Mouse (Mus musculus) liver (tissue): ENCODE measurements around the gene Ism1.

Source experiments
- DNase-seq: peaks from one replicate; pipeline ENCODE4 v3.0.0-alpha.2; 2020; ENCODE audit warnings: mixed read lengths

Ism1 gene

DNA sequence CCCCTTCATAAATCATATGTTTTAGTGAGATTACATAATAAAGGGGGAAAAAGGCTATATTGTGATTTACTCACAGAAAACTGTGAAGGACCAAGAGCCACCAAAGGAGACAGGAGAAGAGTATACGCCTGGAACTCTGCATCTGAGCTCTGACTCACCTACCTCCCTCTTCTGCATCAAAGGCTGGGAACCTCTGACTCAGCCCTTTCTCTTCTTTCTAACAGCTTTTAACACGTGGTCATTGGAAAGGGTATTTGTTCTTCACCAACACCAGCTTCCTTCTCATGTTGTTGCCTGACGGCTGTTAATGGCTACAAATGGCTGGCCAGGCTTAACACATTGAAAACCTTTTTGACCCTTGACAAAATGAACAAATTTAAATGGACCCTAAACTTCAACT lies 36.2 kb downstream of the Ism1 start:
- no peak for DNase-seq

DNA sequence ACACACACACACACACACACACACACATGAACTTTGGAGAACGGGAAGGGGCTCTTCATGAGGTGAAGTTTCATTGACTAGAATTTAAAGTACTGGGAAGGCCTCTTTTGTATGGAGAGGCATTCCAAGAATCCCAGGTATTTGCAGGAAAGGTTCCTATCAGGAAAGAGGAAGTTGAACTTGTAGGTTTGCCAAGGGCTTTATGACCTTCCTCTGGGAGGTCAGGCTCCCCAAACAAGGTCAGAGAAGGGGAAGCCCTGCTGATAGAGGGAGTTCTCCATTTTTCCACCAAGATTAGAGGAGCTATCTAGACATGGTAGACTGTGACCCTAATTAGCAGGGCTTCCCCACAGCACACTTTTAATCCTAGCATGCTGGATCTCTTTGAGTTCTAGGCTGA lies 39.8 kb downstream of the Ism1 start:
- DNase-seq, result no peak

DNA sequence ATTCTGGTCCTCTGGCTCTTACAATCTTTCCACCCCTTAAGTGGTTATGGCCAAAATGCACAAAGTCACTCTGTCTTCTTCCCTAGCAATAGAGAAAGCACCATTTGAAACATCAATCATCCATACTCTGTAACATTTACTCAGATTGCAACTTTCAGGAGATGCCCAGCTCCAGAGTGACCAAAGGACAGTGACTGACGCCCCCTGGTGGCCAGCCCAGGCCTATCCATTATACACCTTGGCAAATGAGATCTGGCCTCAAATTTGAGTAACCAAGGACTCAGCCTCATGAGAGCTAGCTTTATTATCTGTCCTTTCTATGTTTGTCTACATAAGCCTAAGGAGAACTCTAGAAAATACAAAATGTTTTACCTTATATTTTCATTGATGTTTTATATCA lies 44.7 kb downstream of the Ism1 start:
- peak; percentile 46 for DNase-seq

DNA sequence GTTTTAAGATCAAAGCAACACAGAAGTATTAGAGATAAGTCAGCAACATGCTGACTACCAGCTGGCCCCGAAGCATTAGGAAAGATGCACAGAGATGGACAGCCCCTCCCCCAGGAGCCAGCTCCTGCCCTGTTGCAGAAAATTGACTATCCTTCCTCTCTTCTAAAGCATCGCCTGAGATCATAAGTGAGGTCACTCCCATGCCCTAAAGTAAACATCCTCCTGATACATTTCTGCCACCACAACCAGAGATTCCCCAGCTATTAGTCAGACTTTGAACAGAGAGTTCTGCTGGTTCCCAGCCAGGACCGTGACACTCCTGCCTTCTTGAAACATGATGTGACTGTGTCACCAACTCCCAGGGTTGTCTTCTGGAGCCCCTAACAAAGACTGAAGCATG lies 45.3 kb downstream of the Ism1 start:
- no peak for DNase-seq

DNA sequence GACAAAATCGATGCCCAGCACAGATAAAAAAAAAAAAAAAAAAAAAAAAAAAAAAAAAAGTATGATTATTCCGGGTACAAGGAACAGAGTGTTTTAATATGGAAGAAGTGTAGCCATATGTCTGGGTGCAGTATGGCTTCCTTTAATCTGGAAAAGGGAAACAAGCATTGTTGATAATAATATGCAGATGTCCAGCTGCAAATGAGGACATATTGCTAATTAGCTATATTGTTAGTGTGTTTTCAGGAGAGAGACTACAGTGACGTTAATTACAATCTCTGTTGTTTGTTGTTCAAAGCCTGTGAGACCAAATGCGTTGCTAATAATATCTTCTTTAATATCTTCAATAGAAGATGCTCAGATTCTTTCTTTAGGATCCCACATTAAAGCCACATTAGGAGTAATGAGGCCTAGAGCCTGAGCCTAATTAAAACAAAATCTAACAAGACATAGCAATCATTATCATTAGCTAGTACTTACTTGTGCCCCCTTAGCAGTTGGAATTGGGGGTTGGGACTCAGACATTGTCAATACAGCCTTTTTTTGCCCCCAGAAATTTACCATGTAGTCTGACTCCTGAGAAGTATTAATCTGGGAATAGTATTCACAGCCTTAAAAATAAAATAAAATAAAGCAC lies 46.3 kb downstream of the Ism1 start:
- no peak for DNase-seq

DNA sequence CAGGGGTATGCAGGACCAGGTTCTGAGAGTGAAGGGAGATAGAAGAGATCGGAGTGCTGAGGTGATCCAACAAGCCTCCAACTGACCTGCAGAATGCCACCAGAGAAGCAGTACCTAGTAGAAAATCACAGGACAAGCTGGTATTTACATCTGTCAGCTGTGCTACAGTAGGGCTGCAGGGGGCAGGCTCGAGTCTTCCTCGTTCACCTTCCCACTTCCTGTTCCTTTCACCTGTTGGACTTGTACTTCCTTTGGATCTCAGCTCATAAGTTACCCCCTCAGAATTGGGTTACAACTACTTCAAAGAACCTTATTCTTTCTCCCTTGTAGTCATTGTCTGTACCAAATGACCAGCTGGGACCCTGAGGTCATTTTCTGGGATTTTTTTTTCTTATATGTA lies 47.4 kb downstream of the Ism1 start:
- DNase-seq, result no peak

DNA sequence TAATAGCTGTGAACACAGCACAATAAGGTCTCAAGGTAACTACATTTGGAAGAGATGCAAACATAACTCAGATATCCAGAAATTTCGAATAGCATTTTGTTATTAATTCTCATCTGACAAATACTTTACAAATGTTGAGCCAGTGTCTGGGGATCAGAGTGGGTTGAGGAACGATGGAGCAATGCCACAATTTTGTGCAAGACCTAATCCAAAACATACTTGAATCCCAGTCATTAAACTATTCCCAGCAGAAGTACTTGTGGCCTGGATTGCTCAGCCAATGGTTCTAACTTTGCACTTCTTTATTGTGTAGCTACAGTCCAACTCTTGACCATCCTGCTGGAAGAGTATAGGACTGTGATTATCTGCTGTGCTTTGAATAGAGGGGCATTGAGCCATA lies 50.1 kb downstream of the Ism1 start:
- DNase-seq, result no peak

DNA sequence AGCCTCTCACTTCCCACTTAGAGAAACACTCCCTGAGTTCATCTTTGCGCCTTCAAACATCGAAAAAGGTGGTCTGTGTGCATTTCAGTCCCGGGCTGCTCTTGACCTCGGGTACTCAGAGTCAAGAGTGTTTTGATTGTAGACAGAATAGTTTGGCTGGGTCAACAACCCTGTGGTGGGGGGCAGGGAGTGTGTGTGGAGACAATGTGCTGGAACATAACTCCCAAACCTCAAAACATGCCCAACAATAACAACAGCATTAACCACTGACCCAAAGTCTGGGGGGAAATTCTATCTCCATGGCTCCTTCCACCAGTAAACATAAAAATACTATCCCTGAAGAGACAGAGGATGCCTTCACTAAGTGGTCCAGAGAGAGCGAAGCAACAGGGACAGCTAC lies 51.4 kb downstream of the Ism1 start:
- DNase-seq, result no peak

DNA sequence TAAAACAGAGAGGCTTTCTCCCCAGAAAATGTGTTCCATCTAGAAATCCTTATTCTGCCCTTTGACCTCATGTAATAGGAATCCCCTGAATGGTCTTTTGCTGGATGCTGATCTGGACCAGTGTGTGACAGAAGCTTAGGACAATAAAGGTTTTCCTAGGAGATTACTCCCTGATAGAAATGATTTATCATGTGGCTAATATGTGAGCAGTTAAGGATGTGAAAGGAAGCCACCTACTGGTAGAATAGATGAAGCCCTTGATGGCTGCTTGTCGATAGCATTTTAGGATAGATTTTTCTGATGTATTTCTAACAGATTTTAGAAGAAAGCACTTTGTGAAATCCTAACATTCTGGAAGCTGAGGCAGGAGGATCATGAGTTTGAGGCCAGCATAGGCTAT lies 64.4 kb downstream of the Ism1 start:
- DNase-seq, result no peak

DNA sequence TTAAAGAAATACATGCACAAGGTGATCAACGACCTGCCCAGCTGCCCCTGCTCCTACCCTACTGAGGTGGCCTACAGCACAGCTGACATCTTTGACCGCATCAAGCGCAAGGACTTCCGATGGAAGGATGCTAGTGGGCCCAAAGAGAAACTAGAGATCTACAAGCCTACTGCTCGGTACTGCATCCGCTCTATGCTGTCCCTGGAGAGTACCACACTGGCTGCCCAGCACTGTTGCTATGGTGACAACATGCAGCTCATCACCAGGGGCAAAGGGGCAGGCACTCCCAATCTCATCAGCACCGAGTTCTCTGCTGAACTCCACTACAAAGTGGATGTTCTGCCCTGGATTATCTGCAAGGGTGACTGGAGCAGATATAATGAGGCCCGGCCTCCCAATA lies 79.0 kb downstream of the Ism1 start:
- no peak for DNase-seq

DNA sequence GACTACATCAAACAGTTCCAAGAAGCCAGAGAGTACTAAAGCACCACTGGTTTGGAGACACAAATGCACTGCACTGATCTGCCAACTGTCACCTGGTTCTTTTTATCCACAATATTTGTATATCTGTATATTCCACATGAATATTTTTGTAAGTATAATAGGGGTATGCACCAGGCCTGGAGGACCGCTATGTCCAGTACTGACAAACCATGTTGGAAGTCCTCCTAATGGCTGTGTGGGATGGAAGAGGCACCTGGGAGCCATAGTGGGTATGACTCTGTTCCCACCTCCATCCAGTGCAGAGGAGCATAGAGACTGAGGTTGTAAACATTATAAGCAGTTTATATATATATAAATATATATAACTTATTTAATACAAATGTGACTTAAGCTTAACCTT lies 79.5 kb downstream of the Ism1 start:
- no peak for DNase-seq

DNA sequence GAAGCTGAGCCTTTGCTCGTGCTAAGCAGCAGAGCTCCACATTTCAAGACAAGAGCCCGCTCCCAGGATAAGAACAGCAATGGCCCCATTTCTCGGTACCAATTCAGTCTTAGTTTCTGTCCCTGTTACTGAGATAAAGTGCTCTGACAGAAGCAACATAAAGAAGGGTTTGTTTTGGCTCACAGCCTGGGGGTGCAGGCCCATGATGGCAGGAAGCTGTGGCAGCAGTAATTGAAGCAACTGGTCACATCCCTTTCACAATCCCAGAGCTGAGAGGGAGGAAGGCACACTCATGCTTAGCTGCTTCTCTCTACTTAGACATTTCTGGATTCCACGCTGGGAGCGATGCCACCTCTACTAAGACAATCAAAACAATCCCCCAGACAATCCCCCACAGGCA lies 86.4 kb downstream of the Ism1 start:
- DNase-seq, result no peak

DNA sequence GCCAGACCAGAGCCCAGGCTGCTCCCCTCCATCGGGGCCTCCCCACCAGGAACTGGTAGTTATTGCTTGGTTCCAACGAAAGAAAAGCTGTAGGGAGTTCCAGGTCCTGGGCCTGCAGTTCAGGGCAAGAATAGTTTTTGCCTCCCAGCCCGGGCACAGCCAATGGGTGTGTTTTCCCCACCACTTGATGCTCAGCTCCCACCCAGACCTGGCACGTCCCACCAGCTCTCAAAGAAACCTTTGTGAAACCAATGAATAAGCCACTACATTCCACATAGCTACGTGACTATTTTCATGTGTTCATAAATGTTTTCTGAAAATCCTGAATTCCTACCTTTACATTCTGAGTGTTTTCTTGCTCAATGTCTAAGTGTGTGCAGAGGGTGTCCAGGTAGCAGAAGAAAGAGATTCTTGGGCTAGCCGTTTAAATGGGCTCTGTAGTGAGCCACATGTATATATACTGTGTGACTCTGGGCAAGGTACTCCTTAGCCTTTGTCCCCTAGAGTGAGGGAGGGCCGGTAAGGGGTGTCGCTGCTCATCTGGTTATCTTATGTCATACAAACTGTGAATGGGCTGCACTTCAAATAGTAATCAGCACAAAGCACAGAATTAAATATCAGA lies 97.1 kb downstream of the Ism1 start:
- no peak for DNase-seq

DNA sequence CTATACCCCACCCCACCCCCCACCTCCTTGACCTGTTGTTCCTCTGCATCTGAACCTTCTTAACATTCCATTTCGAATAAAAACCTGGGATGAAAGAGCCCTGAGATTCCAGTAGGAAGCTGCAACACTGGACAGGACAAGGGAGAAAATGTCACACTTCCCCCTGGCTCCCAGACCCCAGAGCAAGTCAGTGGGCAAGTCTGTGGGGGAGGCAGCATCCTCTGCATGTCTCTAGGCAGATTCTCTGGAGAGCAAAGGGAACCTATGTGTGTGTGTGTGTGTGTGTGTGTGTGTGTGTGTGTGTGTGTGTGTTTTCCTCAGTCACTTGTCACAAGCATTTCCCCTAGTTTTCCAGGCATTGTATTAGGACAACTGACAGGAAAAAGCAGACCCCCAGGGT lies 98.7 kb downstream of the Ism1 start:
- no peak for DNase-seq

DNA sequence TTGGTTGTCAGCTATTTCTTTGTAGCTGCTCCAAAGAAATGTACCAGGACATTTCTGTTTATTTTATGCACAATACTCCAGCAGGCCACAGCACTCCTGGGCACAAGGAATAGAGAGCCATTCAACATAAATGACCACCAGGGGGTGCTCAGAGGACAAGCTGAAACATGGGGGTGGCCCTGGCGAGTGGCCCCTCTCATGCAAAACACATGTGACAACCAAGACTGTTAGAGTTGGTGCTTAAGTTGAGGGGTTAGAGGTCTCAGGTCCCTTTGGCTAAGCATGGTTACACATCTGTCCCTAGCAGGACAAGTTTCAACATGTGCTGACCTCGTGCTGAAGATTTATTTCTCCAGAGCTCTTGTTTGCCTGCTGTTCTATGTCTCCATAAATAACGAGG lies 100.3 kb downstream of the Ism1 start:
- DNase-seq, result no peak

DNA sequence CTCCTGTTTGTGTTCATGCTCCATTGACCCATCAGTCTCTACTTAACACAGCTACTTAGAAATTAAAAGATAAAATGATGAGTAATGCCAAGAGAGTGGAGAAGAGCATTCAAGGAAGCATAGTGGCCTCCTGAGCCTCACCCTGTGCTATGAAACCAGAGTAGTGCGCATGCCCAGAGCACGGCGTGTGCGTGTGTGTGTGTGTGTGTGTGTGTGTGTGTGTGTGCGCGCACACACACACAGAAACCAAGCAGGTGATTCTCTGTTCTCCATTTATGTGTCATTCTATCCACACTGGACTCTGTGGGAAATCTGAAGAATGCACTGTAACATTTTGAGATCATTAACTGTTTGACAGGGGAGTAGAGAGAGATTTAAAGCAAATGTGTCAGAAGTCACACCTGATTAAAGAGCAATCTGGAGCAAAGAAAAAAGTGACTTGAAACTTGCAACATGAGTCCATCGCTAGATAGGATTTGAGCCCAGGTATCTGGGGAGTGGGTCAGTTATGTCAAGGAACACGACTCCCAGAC lies 105.4 kb downstream of the Ism1 start:
- DNase-seq, result no peak

DNA sequence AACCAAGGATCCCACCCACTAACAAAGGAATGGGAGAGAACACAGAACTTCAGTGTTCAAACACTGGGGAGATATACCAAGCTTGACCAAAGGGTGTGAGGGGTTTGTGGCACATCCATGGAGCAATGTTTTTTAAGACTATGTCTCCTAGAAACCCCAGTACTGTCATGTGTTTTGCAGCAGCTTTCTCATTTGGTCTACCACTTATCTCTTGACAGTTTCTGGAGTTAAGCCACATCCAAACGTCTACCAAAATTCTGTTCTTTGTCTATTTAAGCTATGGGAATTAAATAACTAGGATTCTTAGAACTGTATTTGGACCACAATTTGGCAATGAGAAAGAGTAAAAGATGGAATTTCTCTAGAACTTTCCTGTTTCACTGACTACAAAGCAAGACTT lies 106.5 kb downstream of the Ism1 start:
- DNase-seq, result no peak

DNA sequence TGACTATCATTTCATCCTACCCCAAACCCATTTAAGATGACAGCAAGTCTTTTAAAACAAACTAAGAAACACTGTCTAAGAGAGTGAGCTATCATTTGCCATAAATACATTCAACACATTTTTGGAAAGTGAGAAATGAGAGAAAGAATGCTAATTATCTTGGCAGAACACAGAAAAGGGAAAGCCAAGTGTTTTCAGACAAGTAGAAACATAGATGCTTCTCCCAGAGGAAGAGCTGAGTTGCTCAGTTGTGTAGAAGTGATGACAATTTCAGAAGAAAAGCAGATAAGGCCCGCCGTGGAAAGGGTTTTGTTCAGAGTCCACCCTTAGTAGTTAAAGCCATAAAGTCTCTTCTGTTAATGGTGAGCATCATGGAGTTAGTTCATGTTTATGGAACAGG lies 107.0 kb downstream of the Ism1 start:
- no peak for DNase-seq

DNA sequence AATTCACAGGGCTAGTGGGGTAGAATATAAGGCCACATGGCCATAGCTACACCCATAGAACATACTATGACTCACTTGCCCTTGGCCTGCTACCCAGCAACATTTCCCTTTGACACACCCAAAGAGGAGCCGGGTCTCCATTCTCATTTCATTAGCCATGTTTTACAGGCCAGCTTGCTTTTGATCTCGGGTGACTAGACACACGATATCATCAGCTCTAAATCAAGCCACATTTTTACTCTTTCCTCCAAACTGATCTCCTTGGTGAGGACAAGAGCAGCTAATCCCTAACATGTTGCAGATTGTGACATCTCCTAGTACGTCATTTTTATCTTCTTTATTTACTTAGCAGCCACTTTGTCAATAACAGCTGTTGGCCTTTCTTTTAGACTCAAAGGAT lies 110.7 kb downstream of the Ism1 start:
- DNase-seq, result no peak

DNA sequence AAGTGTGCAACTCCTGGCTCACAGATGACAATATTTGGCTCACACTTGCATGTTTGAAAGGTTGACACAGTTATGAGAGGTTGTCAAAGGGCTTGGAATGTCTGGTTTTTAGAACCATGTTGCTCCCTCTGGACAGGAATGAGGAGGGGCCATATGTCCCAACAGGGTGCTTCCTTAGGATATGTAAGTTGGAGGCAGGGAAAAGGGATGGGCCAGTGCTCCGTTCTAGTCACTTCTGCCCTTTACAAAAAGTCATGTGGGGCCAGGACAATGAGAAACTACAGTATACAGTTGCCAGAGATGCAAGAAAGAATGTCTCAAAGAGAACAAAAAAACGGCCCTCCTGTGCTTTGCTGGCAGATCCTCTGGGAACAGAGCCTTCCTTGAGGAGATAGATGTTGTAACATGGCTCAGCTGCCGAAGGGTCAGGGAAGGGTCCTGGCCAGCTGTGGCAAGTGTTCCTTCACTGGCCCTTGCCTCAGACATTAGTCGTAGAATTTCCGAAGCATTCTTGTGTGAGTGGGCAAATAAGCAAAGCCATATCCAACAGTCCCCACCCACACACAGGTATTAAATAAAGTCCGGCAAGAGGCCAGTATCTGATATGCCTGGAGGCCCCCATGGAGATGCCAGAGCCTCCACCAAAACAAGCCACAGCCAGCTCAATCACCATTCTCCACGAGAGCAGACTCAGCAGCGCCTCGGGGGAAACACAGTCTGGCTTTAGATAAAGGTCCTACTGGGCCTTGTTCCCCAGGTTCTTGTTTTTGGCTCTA lies 114.6 kb downstream of the Ism1 start:
- DNase-seq, result no peak

DNA sequence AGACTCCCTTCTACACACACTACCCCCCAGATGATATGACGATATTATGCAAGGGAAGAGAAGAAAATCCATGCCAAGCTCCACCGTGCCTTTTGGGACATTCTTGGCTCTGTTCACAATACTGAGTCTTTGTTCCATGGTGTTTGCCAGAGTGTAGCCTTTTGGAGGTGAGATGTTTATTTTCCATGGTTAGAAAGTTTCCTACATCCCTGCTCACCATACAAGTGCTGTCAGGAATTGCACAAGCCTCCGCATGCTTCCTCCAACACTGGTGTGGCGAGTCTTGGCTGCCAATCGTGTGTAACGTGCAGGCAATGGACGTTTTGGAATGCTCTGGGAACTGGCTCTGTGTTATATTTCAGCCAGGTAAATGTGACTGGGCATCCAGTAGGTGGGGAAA lies 126.1 kb downstream of the Ism1 start:
- no peak for DNase-seq

DNA sequence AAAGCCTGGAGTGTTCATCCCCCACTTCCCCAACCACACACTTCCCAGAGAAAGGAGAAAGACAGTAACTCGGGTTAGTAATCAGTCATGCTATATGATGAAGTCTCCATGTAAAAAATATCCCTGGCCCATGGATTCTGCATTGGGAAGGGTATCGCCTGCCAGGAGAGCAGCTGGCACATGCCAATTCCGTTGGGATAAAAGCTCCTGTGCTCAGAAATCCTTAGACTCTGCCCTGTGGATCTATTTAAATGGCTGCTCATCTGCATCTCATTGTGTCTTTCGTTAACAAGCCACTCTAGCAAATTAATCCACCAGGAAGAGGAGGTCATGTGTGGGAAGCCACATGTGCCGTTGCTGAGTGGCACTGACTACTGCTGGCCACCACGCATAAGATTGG lies 129.9 kb downstream of the Ism1 start:
- no peak for DNase-seq
